Mouse (Mus musculus) inflammation-experienced regulatory T-cells (primary cell): ENCODE measurements around the gene Rora. TPM values are rescaled to one million over a fixed set of nuclear protein-coding genes. Genes with fewer than 3 reads are reported as not detected.

Source experiments
- polyA plus RNA-seq, 2 experiments: library from polyadenylated mRNA; unstranded; fragments of 100-300 nt; shearing (Covaris generic); gene quantifications; one replicate each; pipeline ENCODE4 v1.2.1; 2017

Gene Rora
- 10 to 100 TPM; 30.8 to 36.7 TPM for polyA plus RNA-seq

DNA sequence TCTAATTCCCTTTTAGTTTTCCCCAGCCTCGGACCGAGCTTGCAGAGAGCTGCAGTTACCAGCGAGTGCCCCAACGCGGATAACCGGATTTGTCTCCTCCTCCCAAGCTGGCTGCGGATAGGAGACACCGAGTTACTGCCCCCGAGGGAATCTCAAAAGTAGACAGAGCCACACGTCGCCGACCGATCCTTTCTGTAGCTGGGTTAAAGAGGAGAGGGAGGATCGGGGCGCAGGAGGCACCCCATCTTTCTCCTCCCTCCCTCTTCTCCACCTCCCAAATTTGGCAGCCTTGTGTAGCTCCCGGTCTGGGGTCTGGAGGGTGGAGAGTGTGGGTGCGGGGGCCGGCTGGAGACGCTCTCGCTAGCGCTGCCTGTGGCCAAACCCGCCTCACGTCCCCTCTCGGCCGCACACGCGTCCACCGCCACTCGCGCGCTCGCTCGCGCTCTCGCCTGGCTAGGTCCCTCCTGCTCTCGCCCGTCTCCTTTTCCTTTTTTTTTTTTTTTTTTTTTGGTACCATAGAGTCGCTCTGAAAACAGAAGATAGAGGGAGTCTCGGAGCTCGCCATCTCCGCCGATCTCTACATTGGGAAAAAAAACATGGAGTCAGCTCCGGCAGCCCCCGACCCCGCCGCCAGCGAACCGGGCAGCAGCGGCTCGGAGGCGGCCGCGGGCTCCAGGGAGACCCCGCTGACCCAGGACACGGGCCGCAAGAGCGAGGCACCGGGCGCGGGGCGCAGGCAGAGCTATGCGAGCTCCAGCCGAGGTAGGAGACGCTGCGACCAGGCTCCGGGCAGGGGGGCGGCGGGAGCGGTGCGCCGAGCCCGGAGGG, at the start of gene Rora:
TSS of gene Rora (plus strand) at position 576 of the 828 bp plus-strand sequence.

DNA sequence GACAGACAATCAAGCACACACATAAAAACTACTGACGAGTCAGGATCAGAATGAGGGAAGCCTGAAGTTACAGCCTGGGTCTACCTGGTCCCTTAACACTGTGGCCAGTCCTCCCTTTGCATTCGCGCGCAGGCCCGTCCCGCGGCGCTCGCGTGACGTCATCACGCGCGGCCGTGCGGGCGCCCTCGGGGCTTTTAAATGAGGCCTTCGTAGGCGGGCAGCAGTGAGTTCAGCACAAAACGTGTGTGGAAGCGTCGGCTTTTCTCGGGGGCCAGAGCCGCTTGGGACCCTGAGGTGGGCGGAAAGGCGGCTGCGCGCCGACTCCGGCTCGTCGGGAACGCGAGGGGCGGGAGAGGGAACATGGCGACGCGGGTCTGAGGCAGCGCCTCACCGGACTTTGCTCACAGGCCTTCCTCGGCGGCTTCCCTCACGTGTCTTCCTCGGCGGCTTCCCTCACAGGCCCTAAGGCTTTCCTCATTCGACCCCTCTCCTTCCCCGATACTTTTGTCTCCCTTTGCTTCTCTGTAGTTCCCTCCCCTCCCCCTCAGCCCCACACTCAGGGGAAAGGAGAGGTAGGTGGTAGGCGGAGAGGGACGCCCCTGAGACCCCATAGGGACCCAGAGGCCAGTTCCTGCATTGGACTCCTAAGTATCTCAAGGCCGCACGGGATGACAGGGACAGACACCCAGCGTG, 744.3 kb downstream of the Rora start, which contains the start of gene Ice2:
TSS of gene Ice2 (plus strand) at position 147 of the 693 bp plus-strand sequence.

